Mouse (Mus musculus): Measurements from ENCODE around the gene Stk10. TPM values are rescaled to one million over a fixed set of nuclear protein-coding genes. Genes with fewer than 3 reads are reported as not detected.

The Stk10 gene
- polyA plus RNA-seq, 1 experiment from 2014 or later, result 3.0 TPM

DNA sequence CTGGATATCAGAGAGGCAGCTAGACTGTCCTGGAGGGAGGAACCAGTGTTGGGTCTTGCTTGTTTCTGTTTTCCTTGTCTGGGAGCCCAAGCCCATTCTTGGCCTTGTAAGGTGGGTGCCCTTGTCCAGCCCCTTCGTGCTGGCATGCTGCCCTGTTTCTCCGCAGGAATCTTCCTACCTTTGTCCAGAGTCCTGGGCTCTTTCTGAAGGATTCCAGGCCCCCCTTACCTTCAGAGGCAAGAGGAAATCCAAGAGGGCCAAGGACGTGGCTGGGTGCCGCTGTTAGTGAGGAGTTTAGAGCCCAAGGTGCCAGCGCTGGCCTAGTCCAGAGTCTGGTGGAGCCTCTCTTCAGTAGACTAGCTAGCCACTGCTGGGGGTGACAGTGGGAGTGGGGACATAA is 11.4 kb downstream of the Stk10 start:
- DNase-seq (ENCODE audit: low spot score), result no peak
- Histone ChIP-seq H3K27ac (replicated peaks) (no peak overlapping the region), H3K4me1 (peaks cover 35% of the 10 kb centered on the region), H3K9me3 (no peaks in the 10 kb centered on the region), H3K27me3 (replicated peaks; ENCODE audit: low read depth, poor library complexity, severe bottlenecking) (no peaks in the 10 kb centered on the region), H3K36me3 (replicated peaks) (no peaks in the 10 kb centered on the region), H3K4me3 (no peak overlapping the region)
- WGBS, result 89% methylated on average over 5 of the region's 5 CpGs

GRCm38 (mm10) chr11:32545605-32546004 is 12.5 kb downstream of the Stk10 start:
- H3K4me1 ChIP-seq, result peaks cover 39% of the 10 kb centered on the region
- 77% methylated on average over 12 of the region's 12 CpGs for WGBS
- H3K9me3 ChIP-seq, result no peaks in the 10 kb centered on the region
- H3K4me3 ChIP-seq, result no peak overlapping the region
- no peak for DNase-seq (ENCODE audit: low spot score)
- H3K36me3 ChIP-seq (replicated peaks), result no peaks in the 10 kb centered on the region
- H3K27me3 ChIP-seq (replicated peaks; ENCODE audit: low read depth, poor library complexity, severe bottlenecking), result no peaks in the 10 kb centered on the region
- no peak overlapping the region for H3K27ac ChIP-seq (replicated peaks)

- H3K4me1 ChIP-seq, result peaks cover 42% of the 10 kb centered on the region
- no peaks in the 10 kb centered on the region for H3K9me3 ChIP-seq
- H3K27ac ChIP-seq (replicated peaks), result peak overlapping the region; percentile 19; the same call in 1 of the 2 replicates
- DNase-seq (ENCODE audit: low spot score), result no peak
- no peaks in the 10 kb centered on the region for H3K36me3 ChIP-seq (replicated peaks)
- WGBS, result 92% methylated on average over 5 of the region's 5 CpGs
- H3K4me3 ChIP-seq, result no peak overlapping the region
- H3K27me3 ChIP-seq (replicated peaks; ENCODE audit: low read depth, poor library complexity, severe bottlenecking), result no peaks in the 10 kb centered on the region
Observed at GRCm38 (mm10) chr11:32546483-32546882, 13.4 kb downstream of the Stk10 start.

DNA sequence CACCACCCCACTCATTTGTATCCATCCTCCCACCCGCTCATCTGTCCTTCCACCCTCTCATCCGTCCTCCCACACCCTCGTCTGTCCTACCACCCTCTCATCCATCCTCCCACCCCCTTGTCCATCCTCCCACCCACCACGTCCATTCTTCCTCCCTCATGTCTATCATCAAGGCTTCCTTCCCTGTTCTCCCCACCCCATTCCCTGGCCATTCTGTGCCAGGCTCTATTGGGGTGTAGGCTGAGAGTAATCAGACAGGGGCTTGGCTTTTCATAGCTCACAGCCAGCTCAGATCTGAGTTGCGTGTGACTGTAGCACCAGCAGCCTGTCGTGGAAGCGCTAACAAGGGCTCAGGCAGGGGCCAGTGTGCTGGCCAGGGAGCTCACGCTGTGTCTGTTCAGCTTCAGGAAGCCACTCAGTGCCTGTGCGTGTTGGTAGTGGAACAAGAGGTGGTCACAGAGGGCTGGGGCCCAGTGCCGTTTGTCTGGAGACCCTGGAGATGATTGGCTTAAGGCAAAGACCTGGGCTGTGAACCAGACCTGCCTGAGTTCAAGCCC is 14.4 kb downstream of the Stk10 start:
- DNase-seq (ENCODE audit: low spot score), result no peak
- Histone ChIP-seq H3K27me3 (replicated peaks; ENCODE audit: low read depth, poor library complexity, severe bottlenecking) (no peaks in the 10 kb centered on the region), H3K9me3 (no peaks in the 10 kb centered on the region), H3K36me3 (replicated peaks) (no peaks in the 10 kb centered on the region), H3K27ac (replicated peaks) (0 out of 2 replicates have a peak overlapping the region, but pooled peaks have one; percentile 31), H3K4me3 (no peak overlapping the region), H3K4me1 (peaks cover 49% of the 10 kb centered on the region)
- 83% methylated on average over 10 of the region's 10 CpGs for WGBS

GRCm38 (mm10) chr11:32548240-32548639 is 15.1 kb downstream of the Stk10 start:
- H3K27ac ChIP-seq (replicated peaks), result 0 out of 2 replicates have a peak overlapping the region, but pooled peaks have one; percentile 31
- DNase-seq (ENCODE audit: low spot score), result no peak
- peaks cover 50% of the 10 kb centered on the region for H3K4me1 ChIP-seq
- WGBS, result 86% methylated on average over 4 of the region's 4 CpGs
- no peaks in the 10 kb centered on the region for H3K27me3 ChIP-seq (replicated peaks; ENCODE audit: low read depth, poor library complexity, severe bottlenecking)
- no peak overlapping the region for H3K4me3 ChIP-seq
- no peaks in the 10 kb centered on the region for H3K9me3 ChIP-seq
- H3K36me3 ChIP-seq (replicated peaks), result no peaks in the 10 kb centered on the region

DNA sequence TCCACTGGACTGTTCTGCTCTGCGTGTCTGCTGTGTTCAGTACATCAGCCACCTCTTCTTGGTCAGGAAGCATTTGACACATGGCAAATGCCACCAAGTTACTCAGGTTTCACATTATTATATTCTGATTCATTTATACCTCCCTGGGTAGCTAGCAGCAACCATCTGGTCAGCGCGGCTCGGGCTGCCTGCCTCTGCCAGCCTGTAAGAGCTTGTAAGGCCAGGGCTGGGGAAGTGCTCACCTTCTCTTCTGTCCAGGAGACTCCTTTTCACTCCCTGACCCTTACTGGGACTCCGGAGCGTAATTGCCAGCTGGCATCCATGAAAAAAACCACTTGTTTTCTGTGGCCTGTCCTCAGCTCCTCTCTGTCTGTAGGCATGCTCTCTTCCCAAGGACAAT is 16.1 kb downstream of the Stk10 start:
- DNase-seq (ENCODE audit: low spot score), result no peak
- H3K27ac ChIP-seq (replicated peaks), result peak overlapping the region; percentile 54
- H3K9me3 ChIP-seq, result no peaks in the 10 kb centered on the region
- no peak overlapping the region for H3K4me3 ChIP-seq
- no peaks in the 10 kb centered on the region for H3K27me3 ChIP-seq (replicated peaks; ENCODE audit: low read depth, poor library complexity, severe bottlenecking)
- no peaks in the 10 kb centered on the region for H3K36me3 ChIP-seq (replicated peaks)
- WGBS, result 72% methylated on average over 6 of the region's 6 CpGs
- H3K4me1 ChIP-seq, result peaks cover 56% of the 10 kb centered on the region

- H3K4me3 ChIP-seq, result no peak overlapping the region
- H3K4me1 ChIP-seq, result peaks cover 59% of the 10 kb centered on the region
- no peak for DNase-seq (ENCODE audit: low spot score)
- H3K9me3 ChIP-seq, result no peaks in the 10 kb centered on the region
- no peak overlapping the region; the same call in 1 of the 2 replicates for H3K27ac ChIP-seq (replicated peaks)
- no peaks in the 10 kb centered on the region for H3K36me3 ChIP-seq (replicated peaks)
- 58% methylated on average over 4 of the region's 4 CpGs for WGBS
- no peaks in the 10 kb centered on the region for H3K27me3 ChIP-seq (replicated peaks; ENCODE audit: low read depth, poor library complexity, severe bottlenecking)
Observed at GRCm38 (mm10) chr11:32550102-32550501, 17.0 kb downstream of the Stk10 start.

DNA sequence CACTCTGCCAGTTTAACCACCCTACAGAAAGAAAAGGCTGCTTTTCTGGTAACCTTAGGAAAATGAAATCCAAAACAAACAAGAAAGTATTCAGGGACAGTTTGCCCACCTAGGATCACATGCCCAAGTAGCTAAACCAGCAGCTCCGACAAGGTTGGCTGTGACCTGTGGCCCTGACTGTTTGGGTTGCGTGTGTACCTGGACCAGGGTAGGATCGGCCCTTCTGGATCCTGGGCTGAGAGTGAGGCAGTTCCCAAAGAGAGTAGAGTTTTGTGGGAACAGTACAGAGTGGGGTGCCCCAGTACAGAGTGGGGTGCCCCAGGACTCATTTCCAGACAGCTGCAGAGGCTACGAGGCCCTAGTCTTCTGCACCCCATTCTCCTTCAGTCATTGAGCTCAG is 18.0 kb downstream of the Stk10 start:
- H3K27me3 ChIP-seq (replicated peaks; ENCODE audit: low read depth, poor library complexity, severe bottlenecking), result no peaks in the 10 kb centered on the region
- H3K27ac ChIP-seq (replicated peaks), result no peak overlapping the region; the same call in 1 of the 2 replicates
- no peak for DNase-seq (ENCODE audit: low spot score)
- WGBS, result 88% methylated on average over 4 of the region's 4 CpGs
- peaks cover 59% of the 10 kb centered on the region for H3K4me1 ChIP-seq
- H3K36me3 ChIP-seq (replicated peaks), result no peaks in the 10 kb centered on the region
- no peak overlapping the region for H3K4me3 ChIP-seq
- no peaks in the 10 kb centered on the region for H3K9me3 ChIP-seq

GRCm38 (mm10) chr11:32551579-32552297 is 18.6 kb downstream of the Stk10 start:
- 55% methylated on average over 12 of the region's 12 CpGs for WGBS

GRCm38 (mm10) chr11:32552401-32553090 is 19.4 kb downstream of the Stk10 start:
- Histone ChIP-seq H3K9me3 (no peaks in the 10 kb centered on the region), H3K36me3 (replicated peaks) (no peaks in the 10 kb centered on the region), H3K4me3 (no peak overlapping the region), H3K4me1 (peaks cover 60% of the 10 kb centered on the region), H3K27ac (replicated peaks) (peak overlapping the region; percentile 31), H3K27me3 (replicated peaks; ENCODE audit: low read depth, poor library complexity, severe bottlenecking) (no peaks in the 10 kb centered on the region)
- WGBS, result 70% methylated on average over 13 of the region's 13 CpGs
- DNase-seq (ENCODE audit: low spot score), result no peak

More at GRCm38 (mm10) chr11:32551579-32552297, 18.6 kb downstream of the Stk10 start:
- no peaks in the 10 kb centered on the region for H3K27me3 ChIP-seq (replicated peaks; ENCODE audit: low read depth, poor library complexity, severe bottlenecking)
- peak overlapping the region; percentile 31; the same call in 1 of the 2 replicates for H3K27ac ChIP-seq (replicated peaks)
- no peak overlapping the region for H3K4me3 ChIP-seq
- H3K36me3 ChIP-seq (replicated peaks), result no peaks in the 10 kb centered on the region
- H3K9me3 ChIP-seq, result no peaks in the 10 kb centered on the region
- DNase-seq (ENCODE audit: low spot score), result no peak
- peaks cover 63% of the 10 kb centered on the region for H3K4me1 ChIP-seq

- no peak for DNase-seq (ENCODE audit: low spot score)
- WGBS, result 70% methylated on average over 14 of the region's 14 CpGs
- Histone ChIP-seq H3K4me3 (no peak overlapping the region), H3K27ac (replicated peaks) (peak overlapping the region; percentile 46; the same call in 1 of the 2 replicates), H3K9me3 (no peaks in the 10 kb centered on the region), H3K27me3 (replicated peaks; ENCODE audit: low read depth, poor library complexity, severe bottlenecking) (no peaks in the 10 kb centered on the region), H3K4me1 (peaks cover 57% of the 10 kb centered on the region), H3K36me3 (replicated peaks) (no peaks in the 10 kb centered on the region)
Observed at GRCm38 (mm10) chr11:32553311-32554140, 20.4 kb downstream of the Stk10 start.

Data from embryonic facial prominence, embryonic 10.5 days (tissue).